Mouse (Mus musculus): Measurements from ENCODE around the gene Krtap4-16.

- TF ChIP-seq POLR2AphosphoS5 (IDR thresholded peaks at IDR 0.05; ENCODE audit: insufficient replicate concordance, low read depth, low read length) (no peak), CTCF (IDR thresholded peaks at IDR 0.05; ENCODE audit: low read depth, low read length) (no peak), GATA1 (IDR thresholded peaks at IDR 0.05; ENCODE audit: borderline replicate concordance, low read length) (no peak), GATA2 (IDR thresholded peaks at IDR 0.05; ENCODE audit: borderline replicate concordance, low read depth, low read length) (no peak), TAL1 (conservative IDR thresholded peaks at IDR 0.05; ENCODE audit: low read depth, low read length) (no peak)
These were observed 7.4 kb upstream of the Krtap4-16 start for GRCm38 (mm10) chr11:99858761-99859160.
